Mouse (Mus musculus): ENCODE measurements around the gene Slc29a1. TPM values are rescaled to one million over a fixed set of nuclear protein-coding genes. Genes with fewer than 3 reads are reported as not detected.

Slc29a1 gene
- polyA plus RNA-seq, 1 experiment from 2014 or later = 49.4 TPM

- Histone ChIP-seq H3K27me3 (ENCODE audit: control insufficient read depth, insufficient read depth, low read length) (no peaks in the 10 kb centered on the region), H3K27ac (replicated peaks) (peak overlapping the region; percentile 89), H3K4me3 (ENCODE audit: low read depth, low read length) (no peak overlapping the region), H3K36me3 (ENCODE audit: control insufficient read depth, insufficient read depth, low read length) (peaks cover 6% of the 10 kb centered on the region), H3K4me2 (replicated peaks; ENCODE audit: low read depth) (no peak overlapping the region), H3K4me1 (replicated peaks; ENCODE audit: control insufficient read depth, insufficient read depth) (0 out of 2 replicates have a peak, but pooled peaks cover 5% of the 10 kb centered on the region), H3K9me3 (ENCODE audit: control insufficient read depth, low read length) (no peaks in the 10 kb centered on the region), H3K9ac (ENCODE audit: low read length) (peak overlapping the region; percentile 41; the same call in 1 of the 2 replicates)
- TF ChIP-seq CTCF (IDR thresholded peaks at IDR 0.05; ENCODE audit: low read depth) = peak; percentile 90
- no peak for TF ChIP-seq EP300 (optimal IDR thresholded peaks at IDR 0.05)
- peak; percentile 45; the same call in 1 of the 2 replicates for ATAC-seq (ENCODE audit: low FRiP score, low TSS enrichment)
- peak; percentile 77 for DNase-seq (ENCODE audit: low spot score)
- 38% methylated on average over 14 of the region's 14 CpGs for WGBS
Measured at GRCm38 (mm10) chr17:45584939-45585678, 14.3 kb downstream of the Slc29a1 start.

- TF ChIP-seq EP300 (optimal IDR thresholded peaks at IDR 0.05) (no peak), CTCF (IDR thresholded peaks at IDR 0.05; ENCODE audit: low read depth) (0 out of 2 replicates have a peak, but pooled peaks have one; percentile 1)
- Histone ChIP-seq H3K4me1 (replicated peaks; ENCODE audit: control insufficient read depth, insufficient read depth) (0 out of 2 replicates have a peak, but pooled peaks cover 5% of the 10 kb centered on the region), H3K4me2 (replicated peaks; ENCODE audit: low read depth) (peak overlapping the region; percentile 5; the same call in 1 of the 2 replicates), H3K27me3 (ENCODE audit: control insufficient read depth, insufficient read depth, low read length) (no peaks in the 10 kb centered on the region), H3K9me3 (ENCODE audit: control insufficient read depth, low read length) (no peaks in the 10 kb centered on the region), H3K9ac (ENCODE audit: low read length) (peak overlapping the region; percentile 41), H3K4me3 (ENCODE audit: low read depth, low read length) (no peak overlapping the region), H3K27ac (replicated peaks) (peak overlapping the region; percentile 89), H3K36me3 (ENCODE audit: control insufficient read depth, insufficient read depth, low read length) (no peaks in the 10 kb centered on the region; the same call in 1 of the 2 replicates)
- WGBS = 43% methylated on average over 12 of the region's 12 CpGs
- DNase-seq (ENCODE audit: low spot score) (no peak), ATAC-seq (ENCODE audit: low FRiP score, low TSS enrichment) (peak; percentile 14; the same call in 1 of the 2 replicates)
Measured at GRCm38 (mm10) chr17:45584096-45584896, 15.1 kb downstream of the Slc29a1 start.

GRCm38 (mm10) chr17:45582715-45583355 lies 16.6 kb downstream of the Slc29a1 start:
- Histone ChIP-seq H3K9ac (ENCODE audit: low read length) (no peak overlapping the region), H3K4me2 (replicated peaks; ENCODE audit: low read depth) (no peak overlapping the region), H3K27me3 (ENCODE audit: control insufficient read depth, insufficient read depth, low read length) (no peaks in the 10 kb centered on the region), H3K4me3 (ENCODE audit: low read depth, low read length) (no peak overlapping the region), H3K36me3 (ENCODE audit: control insufficient read depth, insufficient read depth, low read length) (no peaks in the 10 kb centered on the region), H3K27ac (replicated peaks) (0 out of 2 replicates have a peak overlapping the region, but pooled peaks have one; percentile 2), H3K4me1 (replicated peaks; ENCODE audit: control insufficient read depth, insufficient read depth) (0 out of 2 replicates have a peak, but pooled peaks cover 5% of the 10 kb centered on the region), H3K9me3 (ENCODE audit: control insufficient read depth, low read length) (no peaks in the 10 kb centered on the region)
- TF ChIP-seq CTCF (IDR thresholded peaks at IDR 0.05; ENCODE audit: low read depth) (peak; percentile 79), EP300 (optimal IDR thresholded peaks at IDR 0.05) (no peak)
- WGBS = 55% methylated on average over 6 of the region's 6 CpGs
- DNase-seq (ENCODE audit: low spot score) (no peak), ATAC-seq (ENCODE audit: low FRiP score, low TSS enrichment) (no peak)

GRCm38 (mm10) chr17:45582188-45582587 lies 17.2 kb downstream of the Slc29a1 start:
- Histone ChIP-seq H3K4me2 (replicated peaks; ENCODE audit: low read depth) (no peak overlapping the region), H3K27me3 (ENCODE audit: control insufficient read depth, insufficient read depth, low read length) (no peaks in the 10 kb centered on the region), H3K9ac (ENCODE audit: low read length) (no peak overlapping the region), H3K4me1 (replicated peaks; ENCODE audit: control insufficient read depth, insufficient read depth) (0 out of 2 replicates have a peak, but pooled peaks cover 5% of the 10 kb centered on the region), H3K4me3 (ENCODE audit: low read depth, low read length) (no peak overlapping the region), H3K27ac (replicated peaks) (no peak overlapping the region), H3K36me3 (ENCODE audit: control insufficient read depth, insufficient read depth, low read length) (no peaks in the 10 kb centered on the region), H3K9me3 (ENCODE audit: control insufficient read depth, low read length) (no peaks in the 10 kb centered on the region)
- WGBS = 81% methylated on average over 6 of the region's 6 CpGs
- ATAC-seq (ENCODE audit: low FRiP score, low TSS enrichment) (no peak), DNase-seq (ENCODE audit: low spot score) (no peak)
- no peak for TF ChIP-seq EP300 (optimal IDR thresholded peaks at IDR 0.05)
- no peak for TF ChIP-seq CTCF (IDR thresholded peaks at IDR 0.05; ENCODE audit: low read depth)

- H3K36me3 ChIP-seq (ENCODE audit: control insufficient read depth, insufficient read depth, low read length) = no peaks in the 10 kb centered on the region
- H3K27ac ChIP-seq (replicated peaks) = peak overlapping the region; percentile 71; the same call in 1 of the 2 replicates
- no peak for TF ChIP-seq EP300 (optimal IDR thresholded peaks at IDR 0.05)
- TF ChIP-seq CTCF (IDR thresholded peaks at IDR 0.05; ENCODE audit: low read depth) = peak; percentile 97
- WGBS = 5% methylated on average over 2 of the region's 2 CpGs
- H3K4me3 ChIP-seq (ENCODE audit: low read depth, low read length) = no peak overlapping the region
- peak; percentile 81 for DNase-seq (ENCODE audit: low spot score)
- H3K4me2 ChIP-seq (replicated peaks; ENCODE audit: low read depth) = 0 out of 2 replicates have a peak overlapping the region, but pooled peaks have one; percentile 25
- no peaks in the 10 kb centered on the region for H3K9me3 ChIP-seq (ENCODE audit: control insufficient read depth, low read length)
- no peaks in the 10 kb centered on the region for H3K27me3 ChIP-seq (ENCODE audit: control insufficient read depth, insufficient read depth, low read length)
- 0 out of 2 replicates have a peak, but pooled peaks cover 5% of the 10 kb centered on the region for H3K4me1 ChIP-seq (replicated peaks; ENCODE audit: control insufficient read depth, insufficient read depth)
- peak; percentile 37 for ATAC-seq (ENCODE audit: low FRiP score, low TSS enrichment)
- H3K9ac ChIP-seq (ENCODE audit: low read length) = no peak overlapping the region
Measured at GRCm38 (mm10) chr17:45581567-45581983, 17.8 kb downstream of the Slc29a1 start.

All from stomach, postnatal 0 days (tissue).